Mouse (Mus musculus) testis, adult 2 months (tissue): ENCODE data around the gene Fhl5.

Experiments used
- CTCF ChIP-seq: fragments of 200-500 bp; IDR thresholded peaks from 2 replicates; pipeline ENCODE4 v1.5.1; 2012; ENCODE audit warnings: low read depth, mild to moderate bottlenecking, inconsistent platforms, low read length, moderate library complexity; ENCODE audit not compliant: control insufficient read depth, insufficient read depth, insufficient replicate concordance
- POLR2A ChIP-seq: fragments of 200-500 bp; IDR thresholded peaks from 2 replicates; pipeline ENCODE4 v1.6.1; 2012; ENCODE audit warnings: low read depth, mild to moderate bottlenecking, inconsistent platforms, low read length, moderate library complexity; ENCODE audit not compliant: control insufficient read depth

DNA sequence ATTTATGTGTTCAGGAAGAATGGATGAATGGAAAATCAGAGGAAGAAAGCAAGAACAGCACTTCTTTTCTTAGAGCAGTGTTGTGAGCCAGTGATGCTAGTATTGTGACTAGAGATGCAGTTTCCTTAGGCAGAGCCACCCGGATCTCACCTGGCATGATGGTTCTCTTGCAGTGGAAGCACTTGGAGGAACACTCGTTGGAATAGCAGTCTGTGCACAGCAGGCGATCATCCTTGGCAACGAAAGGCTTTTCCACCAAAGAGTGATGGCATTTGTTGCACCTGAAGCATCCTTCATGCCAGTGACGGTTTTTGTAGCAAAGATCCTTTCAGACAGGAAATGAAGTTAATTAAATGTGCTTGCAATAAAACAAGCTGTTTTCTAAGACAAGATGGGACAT, 29.2 kb downstream of the Fhl5 start:
- TF ChIP-seq CTCF (no peak), POLR2A (no peak)
